Mouse (Mus musculus) frontal cortex, adult 2 months (tissue): ENCODE measurements around the gene Fgd3. TPM values are rescaled to one million over a fixed set of nuclear protein-coding genes. Genes with fewer than 3 reads are reported as not detected.
A peak's percentile ranks its signal among the peaks of the same experiment; 100 is the strongest.

Experiments
- DNase-seq, 2 experiments: peaks; one replicate each; pipeline ENCODE4 v3.0.0; 2022; ENCODE audit warnings: low spot score in 1 of 2; ENCODE audit errors: extremely low spot score in 1 of 2
- polyA plus RNA-seq: library from polyadenylated mRNA; depleted of rRNA; stranded (reverse); fragments of >200 nt; gene quantifications from 2 replicates; pipeline ENCODE4 v1.2.3, GENCODE M21; 2012

The Fgd3 gene
- polyA plus RNA-seq, 1 experiment, result 10.9 TPM

DNA sequence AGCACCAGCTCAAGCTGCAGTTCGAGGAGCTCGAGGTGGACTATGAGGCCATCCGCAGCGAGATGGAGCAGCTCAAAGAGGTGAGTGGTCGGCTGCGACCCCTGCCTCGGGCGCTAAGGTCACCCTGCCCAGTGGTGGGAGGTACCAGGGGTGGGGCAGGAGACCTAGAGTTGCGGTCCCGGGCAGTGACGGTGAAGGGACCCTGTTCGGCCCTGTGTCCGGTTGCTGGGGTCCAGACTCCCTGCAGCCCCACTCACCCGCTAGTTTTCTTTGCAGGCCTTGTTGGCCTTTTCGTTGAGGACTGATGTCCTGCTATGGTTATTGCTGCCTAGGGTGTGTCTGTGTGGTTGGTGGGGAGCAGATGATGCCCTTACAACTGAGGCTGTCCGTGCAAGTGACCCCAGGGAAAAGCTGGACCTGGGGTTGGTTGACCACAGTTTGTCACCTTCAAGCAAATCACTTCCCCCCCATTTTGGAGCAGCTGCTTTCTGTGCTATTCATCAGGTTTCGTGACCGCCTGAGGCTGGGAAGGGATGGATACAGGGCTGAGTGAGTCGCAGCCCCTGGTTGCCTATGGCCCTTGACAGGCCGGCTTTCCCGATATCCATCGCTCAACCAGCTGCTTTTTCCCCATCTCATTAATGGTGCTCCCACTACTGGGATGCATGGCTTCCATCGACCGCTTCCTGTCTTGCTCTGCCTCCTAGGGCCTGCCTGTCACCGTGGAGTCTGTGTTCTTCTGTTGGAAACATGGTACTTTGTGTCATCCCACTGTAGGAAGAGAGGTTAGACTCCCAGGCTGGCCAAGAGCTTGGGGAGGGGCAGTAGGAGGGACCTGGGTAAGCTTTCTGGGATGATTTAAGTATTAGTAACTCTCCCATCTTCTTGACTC is 22.0 kb upstream of the Fgd3 start:
- DNase-seq, result no peak

DNA sequence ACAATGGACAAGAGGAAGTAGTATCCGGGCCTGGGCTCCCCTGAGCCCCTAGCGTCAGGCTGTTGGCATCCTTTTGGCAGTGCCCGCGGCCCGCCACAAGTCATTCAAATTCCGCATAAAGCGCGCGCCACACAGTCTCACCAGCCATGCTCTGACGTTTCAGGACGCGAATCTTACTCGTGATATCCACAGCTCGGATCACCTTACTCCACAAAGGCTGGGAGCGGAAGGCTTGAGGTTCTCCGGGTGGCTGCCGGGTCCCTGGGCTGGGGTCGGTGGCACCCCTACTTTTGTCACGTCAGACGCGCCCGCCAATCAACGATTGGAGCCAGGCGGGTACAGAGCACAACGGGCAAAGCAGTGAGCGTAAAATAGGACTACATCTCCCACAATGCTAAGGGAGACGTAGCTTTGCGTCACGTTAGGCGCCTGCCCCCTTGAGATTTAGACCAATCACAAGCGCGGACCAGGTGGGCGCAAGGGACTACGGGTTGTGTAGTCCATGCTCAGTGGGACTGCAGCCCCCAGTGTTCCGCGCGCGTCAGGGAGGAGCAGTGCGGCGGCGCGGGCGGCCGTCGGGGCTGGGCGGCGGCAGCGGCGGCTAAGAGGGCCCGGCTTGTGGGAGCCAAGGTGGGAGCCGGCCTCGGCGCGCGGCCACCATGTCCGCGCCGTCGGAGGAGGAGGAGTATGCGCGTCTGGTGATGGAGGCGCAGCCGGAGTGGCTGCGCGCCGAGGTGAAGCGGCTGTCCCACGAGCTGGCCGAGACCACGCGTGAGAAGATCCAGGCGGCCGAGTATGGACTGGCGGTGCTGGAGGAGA is 21.1 kb upstream of the Fgd3 start, which contains the start of gene Bicd2:
Gene Bicd2 (plus strand): TSS at position 574 of the 819 bp plus-strand sequence.
- DNase-seq, result peak; percentile 98

DNA sequence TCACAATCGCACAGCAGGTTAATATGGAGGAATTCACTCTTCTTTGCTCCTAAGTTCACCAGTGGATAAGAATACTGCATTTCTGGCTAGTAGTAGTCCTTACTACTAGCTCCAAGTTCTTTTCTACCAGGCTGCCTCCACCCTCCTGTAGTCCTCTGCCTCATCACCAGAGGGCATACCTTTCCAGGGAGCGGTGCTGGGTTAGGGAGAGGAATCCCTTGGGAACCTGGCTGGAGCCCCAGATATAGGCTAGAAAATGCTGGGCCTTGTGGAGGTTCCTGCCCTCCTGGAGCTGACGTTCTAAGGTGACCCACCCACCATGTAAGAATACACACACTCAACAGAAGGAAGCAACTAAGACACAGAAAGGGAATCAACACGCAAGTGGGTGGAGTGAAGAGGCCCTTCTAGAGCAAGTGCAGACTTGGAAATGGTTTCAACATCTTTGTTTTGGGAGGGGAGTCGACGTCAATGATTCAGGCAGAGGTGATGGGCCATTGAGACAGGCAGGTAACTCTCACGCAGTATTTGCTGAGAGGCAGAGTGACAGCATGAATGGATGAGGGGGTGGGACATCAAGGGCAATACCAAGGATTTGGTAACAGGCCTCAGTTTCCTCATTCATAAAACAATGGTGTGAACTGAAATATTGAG is 18.9 kb upstream of the Fgd3 start:
- peak in 1 of 2 experiments; percentile 67 for DNase-seq

DNA sequence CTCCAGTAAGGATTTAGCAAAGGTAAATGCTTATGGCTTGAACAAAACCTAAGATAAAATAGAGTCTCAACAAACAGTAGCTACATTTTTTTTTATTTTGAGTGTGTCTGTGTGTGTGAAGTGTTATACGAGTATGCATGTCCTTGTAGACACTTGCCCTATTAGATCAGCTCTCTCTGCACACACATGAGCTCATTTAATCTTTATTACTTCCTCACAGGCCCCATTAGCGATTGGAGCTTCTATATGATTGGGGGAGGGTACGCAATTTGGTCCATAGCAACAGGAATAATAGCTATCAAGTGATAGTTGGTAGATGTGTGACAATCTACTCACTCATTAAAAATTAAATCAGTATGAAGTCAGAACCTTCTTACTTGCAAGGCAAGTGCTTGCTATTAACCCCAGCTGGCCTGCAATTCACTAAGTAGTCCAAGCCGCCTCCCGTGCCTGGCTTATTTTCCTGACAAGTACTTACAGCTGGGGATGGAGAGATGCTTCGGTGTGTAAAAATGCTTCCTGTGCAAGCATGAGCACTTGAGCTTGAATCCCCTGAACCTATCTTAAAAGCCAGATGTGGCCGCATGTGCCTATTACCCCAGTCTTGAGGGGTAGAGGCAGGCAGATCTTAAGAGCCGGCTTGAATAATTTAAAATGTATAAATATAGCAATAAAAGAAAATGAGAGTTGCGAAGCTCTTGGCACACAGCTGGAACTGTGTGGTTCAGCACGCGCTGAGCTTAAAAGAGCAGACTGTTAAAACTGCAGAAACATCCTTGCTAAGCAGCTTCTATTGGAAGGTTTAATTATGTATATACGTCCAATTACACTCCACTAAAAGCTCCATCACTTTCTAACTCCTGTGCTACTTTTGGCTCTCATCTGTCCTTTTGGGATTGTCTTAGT is 15.2 kb upstream of the Fgd3 start:
- no peak for DNase-seq

DNA sequence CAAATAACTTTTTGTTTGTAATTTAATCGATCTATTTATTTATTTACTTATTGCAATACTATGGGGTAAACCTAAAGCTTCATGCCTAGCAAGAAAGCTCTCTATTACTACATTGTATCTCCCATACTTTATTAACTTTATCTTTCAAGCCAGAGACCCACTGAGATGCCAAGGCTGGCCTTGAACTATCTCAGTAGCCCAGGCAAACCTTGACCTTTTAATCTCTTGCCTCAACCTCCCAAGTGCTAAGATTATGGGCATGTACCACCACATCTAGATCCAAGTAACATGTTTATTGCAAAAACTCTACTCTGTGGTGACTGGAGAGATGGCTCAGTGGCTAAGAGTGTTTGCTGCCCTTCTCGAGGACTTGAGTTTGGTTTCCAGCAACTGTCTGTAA is 13.1 kb upstream of the Fgd3 start:
- DNase-seq, result no peak

DNA sequence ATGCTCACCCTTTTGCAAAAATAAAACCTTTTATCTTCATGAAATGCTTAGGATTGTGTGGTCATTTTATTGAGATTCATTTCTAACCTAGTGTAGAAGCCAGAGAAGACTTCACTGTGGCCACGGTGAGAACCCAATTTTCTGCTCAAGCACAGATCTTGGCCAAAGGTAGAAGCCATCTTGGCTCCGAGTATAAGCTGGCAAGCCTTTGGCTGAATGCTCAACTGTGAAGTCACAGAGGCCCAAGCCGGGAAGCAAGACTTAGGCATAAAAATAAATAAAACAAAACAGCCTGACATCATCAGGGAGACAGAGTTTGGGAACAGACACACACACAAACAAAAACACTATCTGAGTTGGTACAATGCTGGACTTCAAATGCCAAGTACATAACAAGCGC is 8.0 kb upstream of the Fgd3 start:
- DNase-seq, result no peak

DNA sequence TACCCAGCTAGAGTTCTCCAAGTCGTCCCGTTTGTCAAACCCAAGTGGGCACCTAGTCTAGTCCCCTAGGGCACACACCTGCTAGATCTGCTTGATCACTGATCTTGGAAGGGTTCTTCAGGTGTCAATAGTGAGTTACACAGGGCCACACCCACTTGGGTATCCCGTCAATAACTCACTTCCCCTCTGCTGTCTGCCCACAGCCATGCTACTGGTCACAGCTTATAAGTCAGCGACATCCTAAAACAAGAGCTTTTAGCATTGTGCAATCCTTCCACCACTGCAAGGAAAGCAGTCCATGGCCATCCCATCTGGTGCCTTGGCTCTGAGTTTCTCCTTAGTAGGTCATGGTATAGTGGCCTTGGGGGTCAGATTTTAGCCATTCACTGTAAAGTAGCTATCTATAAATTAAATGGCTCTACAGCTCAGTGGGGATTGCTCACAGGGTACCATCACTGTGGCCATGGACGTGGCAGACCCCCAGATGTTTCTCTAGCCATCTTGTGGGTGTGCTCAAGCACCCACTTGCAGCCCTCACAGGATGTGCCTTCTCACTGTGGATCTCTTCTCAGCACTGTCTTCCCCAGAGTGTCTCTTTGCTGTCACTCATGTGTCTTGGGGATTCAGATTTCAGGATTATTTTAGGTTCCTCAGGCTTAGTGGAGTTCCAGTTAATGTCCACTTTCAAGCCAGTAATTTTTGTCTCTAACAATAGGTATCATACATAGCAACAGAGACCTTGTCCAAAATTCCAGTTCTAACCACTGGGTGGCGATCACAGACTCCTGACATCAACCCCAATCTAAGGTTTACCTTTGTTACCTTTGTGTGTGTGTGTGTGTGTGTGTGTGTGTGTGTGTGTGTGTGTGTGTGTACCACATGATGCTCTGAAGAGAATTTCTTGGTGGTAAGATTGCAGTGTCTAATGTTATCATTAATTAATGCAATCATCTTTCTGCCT is 6.4 kb upstream of the Fgd3 start:
- DNase-seq, result peak in 1 of 2 experiments; percentile 78

DNA sequence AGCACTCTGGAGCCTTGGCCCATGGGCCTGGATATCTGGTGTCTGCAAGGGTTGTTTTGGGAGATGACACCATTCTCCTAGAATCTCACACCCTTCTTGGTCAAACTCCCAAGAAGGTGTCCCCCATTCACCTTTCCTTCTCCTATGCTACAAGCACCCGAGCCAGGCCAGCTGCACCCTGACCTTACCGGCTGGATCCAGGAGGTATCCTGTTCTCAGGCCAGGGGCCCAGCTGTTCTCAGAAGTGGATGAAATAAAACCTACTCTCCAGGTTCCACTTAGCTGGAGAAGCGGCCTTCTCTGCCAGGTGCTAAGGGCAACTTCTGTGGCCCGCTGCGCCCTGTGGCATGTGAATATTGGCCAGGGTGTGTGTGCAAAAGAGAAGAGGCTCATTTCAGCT is 4.8 kb upstream of the Fgd3 start:
- DNase-seq, result no peak

DNA sequence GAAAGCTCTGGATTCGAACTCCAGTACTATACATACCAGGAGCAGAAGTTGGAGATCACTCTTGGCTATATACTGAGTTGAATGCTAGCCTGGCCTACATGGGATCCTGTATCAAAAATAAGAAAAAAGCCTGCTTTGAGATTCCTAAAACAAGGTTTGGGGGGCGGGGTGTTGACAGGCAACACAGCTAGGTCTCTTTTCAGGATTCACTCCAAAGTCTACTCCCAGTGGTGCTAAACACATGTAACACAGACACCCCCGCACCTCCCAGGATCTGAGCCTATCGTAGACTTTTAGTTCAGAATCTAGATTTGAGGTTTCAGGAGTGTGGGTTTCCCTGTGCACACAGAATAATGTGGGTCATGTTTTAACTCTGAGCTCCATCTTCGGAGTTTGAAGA is 2.6 kb upstream of the Fgd3 start:
- DNase-seq, result peak; percentile 86 to 88

DNA sequence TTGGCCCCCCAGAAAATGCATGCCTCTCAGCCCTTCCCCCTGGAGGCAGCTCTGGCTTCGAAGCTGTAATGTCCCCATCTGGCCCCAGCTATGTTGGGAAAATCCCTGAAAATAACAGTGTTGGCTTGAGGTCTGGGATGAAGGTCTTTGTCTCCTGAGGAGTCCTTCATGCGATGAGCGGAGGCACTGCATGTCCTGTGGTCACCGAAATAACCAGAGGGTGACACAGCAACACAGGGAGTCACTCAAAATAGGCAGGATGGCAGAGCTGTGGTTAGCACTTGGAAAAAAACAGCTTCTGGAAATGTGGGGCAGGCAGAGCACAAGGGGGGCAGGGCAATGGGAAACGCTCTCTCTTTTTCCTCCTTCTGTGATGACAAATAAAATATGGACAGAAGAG is 2.1 kb upstream of the Fgd3 start:
- no peak for DNase-seq

DNA sequence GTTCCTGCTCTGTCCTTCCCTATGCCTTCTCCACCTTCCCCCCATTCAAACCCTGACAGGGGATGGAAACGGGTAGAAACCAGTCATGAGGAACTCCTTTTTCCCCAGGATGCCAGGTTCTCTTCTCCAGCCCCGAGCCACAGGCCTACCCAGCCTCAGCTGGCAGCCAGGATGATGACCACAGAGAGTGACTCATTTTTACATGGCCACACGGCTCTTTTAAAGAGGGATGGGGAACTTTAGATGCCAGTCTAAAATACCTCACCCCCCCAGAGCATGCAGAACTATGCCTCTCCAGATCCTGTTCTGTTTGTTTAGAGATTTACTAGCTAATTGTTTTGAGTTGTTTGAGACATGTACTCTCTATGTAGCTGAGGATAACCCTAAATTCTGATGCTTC is 1.3 kb upstream of the Fgd3 start:
- no peak for DNase-seq

DNA sequence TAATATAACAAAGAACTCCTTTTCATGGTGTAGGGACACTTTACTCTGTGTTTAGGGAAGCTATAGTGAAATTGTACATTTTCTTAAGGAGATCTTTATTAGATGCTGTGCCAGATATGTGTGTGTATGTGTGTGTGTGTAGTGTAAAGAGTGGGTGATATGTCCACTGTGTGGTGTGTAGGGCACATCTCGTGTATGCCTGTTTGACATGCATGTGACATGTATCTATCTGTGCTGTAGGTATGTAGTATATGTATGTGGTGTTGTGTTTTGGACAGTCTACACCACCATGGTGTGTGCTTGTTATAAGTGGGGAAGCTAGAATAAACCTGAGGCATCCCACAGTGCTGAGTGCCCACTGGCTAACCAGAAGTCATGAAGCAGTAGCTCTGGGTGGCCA is 403 bp upstream of the Fgd3 start:
- no peak for DNase-seq

DNA sequence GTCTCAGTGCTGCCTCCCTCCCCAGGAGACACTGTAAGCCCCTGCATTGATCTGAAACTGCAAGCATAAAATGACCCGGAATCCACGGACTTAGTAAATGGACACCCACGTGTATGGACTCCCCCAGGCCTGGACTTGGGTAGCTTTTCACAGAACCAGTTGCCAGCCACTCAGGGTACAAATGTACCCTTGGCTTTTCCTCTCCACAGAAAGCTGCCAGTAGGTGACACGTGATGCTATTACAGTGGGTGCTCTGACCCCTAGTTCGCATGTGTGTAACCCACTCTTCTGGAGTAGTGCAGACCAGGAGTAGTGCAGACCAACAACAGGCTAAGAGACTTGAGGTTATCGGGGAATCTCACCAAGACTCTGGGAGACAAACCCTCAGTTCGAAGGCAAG is 2.2 kb downstream of the Fgd3 start:
- no peak for DNase-seq

DNA sequence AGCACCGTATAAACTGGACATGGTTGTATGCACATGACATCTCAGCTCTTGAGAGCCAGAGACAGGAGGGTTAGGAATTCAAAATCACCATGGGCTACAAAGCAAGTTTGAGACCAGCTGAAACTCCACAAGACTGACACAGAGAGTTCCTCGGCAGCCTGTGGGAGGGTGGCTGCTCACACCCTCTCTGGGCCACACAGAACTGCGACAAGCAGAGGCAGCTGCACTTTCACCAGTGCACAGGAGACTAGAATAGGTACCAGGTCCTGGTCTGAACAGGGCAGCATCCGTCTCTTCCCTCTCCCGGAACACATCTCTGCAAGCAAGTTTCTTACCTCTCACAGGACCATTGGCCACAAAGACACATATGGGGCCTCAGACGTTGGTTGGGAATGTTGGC is 2.6 kb downstream of the Fgd3 start:
- no peak for DNase-seq

DNA sequence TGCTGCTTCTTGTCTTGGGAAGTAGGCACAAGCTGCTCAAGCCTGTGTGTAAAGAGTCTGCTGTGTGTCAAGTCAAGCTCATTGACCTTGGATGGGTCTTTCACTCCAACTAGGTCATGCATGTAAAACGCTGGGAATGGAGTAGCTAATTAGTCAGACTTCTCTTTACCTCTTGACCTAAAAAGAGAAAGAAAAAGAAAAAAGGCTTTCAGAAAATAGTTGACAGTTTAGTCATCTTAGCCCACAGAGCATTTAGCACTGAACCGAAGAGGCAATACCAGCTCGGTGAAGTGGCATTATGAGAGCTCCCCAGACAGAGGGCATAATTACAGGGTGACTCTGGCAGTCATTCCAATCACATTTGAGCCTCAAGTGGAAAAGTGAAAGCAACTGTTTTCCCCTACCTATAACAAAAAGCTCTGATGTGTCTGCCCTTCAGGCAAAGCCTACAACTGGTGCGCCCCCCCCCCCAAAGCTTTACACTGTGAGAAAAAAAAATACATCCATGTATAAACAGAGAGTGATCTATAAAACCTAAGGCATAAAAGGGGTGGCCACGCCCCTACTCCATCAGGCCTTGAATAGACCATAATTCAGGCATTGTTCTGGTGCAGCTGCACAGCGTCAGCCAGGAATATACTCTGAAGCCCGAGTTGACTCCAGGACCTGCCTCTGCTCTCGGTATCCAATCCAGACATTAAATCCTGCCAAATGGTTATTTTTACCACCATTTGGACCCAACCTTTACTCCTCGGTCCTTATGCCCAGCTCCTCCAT is 3.5 kb downstream of the Fgd3 start:
- DNase-seq, result no peak

DNA sequence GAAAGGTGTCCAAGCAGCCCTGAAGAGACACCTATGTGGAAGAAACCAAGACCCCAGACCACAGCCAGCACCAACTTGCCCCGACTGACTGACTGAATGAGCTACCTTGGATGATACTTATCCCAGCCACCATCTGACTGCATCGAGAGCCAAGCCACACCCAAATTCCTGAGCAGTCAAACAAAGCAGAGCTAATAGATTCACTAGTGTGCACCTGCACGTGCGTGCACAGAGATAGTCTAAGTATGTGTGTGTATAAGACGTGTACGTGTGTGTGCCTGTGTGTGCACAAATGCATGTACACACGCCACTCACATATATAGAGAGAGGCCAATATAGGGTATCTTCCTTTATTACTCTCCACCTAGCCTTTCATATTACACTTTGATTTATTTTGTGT is 8.5 kb downstream of the Fgd3 start:
- no peak for DNase-seq

DNA sequence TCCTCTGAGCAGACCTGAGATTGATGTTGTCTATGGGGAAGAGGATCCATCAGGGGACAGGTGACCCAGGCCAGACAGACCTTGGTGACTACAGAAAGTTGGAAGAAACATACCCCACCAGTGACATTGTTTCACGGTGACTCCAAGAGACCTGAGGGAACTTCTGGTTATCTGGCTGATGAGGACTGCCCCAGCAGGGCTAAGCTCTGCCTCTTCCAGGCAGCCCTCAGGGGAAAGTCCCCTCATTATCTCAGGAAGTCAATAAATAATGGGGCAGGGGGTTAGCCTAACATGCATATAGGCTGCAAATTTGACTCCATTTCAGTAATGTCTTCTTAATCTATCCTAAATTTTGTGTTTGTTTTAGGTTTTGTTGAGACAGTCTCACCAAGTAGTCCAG is 10.6 kb downstream of the Fgd3 start:
- DNase-seq, result no peak

DNA sequence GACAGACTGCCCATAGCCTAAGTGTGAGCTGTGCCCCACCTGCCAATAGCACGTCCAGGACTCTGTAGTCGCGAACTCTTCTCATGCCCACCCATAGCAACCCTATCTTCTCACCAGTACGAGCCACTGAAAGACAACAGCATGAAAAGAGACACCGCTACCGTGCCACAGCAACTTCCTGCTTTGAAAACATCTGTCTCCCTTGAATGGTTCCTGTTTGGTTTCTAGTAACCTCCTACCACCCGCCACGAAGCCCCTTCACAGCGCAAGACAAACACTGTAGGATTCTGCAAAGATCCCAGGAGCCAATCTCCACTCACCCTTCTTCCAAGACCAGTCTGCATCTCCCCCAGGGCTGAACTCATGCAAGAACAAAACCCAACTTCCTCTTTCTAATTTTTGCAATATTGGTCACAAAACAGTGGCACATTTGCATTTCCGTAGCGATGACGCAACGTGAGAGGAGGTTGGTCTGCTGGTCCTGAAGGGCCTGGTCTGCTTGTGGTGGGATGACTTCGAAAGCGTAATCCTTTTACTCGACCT is 11.2 kb downstream of the Fgd3 start:
- DNase-seq, result no peak
